Mouse (Mus musculus): ENCODE data around the gene Krtap2-4.

Krtap2-4 gene

DNA sequence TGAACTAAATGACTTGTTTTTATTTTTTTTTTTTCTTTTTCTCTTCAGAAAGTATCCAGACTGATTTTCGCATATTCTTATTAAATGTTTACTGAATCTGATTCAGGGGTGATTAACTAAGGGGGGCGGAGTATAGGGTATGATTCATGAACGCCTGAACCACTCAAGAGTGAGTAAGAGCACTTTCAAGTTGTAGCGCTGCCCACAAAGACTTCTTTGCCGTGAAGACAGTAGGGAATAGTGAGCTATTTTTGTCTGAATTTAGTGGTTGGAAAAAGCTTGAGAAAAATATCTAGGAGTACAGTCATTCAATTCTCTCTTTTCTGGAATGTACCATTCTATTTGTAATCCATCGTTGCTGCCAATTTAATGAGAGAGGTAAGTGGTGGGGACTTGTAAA, 33.1 kb downstream of the Krtap2-4 start:
- no peak for DNase-seq

DNA sequence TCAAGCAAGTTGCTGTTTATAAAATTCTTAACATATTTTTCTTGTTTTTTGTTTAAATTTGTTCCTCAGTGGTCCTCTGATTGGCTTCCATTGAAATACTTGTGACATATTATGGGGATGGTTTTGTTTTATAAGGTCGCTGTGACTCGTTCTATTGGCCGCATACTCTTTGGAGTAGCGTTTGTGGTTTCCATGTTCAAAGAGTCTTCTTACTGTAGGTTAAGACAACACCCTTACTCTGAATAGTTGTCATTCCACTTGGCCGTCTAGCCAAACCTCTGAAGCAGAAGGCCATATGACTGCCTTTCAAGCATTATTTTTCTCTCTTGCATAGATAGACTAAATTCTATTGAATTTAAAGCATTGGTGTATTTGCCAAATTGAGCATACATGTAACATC, 33.6 kb downstream of the Krtap2-4 start:
- DNase-seq: no peak

DNA sequence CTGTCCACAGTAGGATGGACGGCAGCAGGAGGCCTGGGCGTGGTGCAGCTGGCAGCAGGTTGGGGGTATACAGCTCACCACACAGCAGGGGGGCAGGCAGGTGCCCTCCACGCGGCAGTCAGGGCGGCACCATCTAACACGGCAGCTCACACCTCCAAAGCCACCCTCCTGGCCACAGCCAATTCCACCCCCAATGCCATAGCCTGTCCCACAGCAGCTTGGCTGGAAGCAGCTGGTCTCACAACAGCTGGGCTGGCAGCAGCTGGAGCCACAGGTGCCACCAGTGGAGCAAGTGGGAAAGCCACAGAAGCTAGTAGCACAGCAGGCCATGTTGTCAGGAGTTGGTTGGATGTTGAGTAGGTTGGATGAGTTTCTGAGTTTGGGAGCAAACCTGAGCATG, 34.0 kb downstream of the Krtap2-4 start, which contains the start of gene Krtap1-5:
TSS of gene Krtap1-5 (minus strand) at position 381 of the 400 bp plus-strand sequence.
- no peak for DNase-seq

DNA sequence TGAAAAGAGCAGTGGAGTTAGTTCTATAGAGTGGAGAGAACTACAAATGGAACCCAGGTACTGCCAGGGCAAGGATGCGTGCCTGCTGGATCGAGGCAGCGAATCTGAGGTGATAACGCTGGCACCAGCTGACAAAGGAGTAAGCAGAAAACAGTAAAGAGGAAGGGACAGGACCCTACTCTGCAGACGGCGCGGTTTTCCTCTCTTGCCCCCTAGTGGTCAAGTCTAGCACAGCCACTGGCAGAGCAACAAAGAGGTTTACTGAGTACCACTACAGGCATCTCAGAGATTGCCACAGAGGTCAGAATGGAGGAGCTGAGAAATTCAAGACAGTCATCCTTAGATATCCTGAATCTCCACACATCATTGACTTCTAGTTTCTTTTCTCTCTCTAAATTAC, 40.5 kb downstream of the Krtap2-4 start:
- DNase-seq: peak; percentile 65

DNA sequence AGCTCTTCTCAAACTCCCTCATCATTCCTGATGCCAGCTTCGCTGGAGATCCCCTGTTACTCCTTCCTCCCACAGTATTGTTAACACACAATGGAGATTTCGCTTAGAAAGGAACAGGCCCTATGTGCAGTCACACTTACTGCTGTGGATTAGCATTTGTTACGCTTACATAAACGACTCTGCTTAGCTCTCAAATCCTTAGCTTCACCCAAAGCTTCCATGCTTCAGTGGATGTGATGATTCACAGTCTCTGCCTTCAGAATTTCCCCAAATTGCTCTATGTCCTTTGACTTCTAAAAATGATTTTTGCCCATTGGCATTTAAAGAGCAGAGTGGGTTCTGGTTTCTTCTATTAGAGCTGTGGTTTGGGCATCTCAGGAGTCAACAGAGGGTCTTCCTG, 41.5 kb downstream of the Krtap2-4 start:
- DNase-seq: no peak

DNA sequence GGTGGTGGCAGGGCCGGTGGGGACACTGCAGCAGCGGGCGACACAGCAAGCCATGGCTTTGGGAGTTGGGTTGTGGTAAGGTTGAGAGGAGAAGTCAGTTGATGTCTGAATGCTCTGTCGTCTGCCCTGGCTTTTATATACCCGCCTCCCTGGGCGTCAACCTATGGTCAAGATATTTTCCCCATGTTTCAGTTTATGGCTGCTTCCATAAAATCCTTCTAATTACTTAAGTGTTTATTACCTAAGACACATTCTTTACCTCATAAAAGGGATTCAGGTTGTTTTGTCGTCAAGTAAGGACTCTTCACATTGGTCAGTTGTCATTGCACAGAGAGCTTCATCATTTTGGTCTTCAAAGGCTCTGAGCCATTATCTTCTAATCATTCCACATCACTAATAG, 48.1 kb downstream of the Krtap2-4 start, which contains the start of gene Krtap3-1:
TSS of gene Krtap3-1 (minus strand) at position 101 of the 400 bp plus-strand sequence.
- DNase-seq: no peak

Data from right cerebral cortex, postnatal 14 days (tissue).